Mouse (Mus musculus) neural tube, embryonic 15.5 days (tissue): ENCODE results near the gene Ugt1a7c. TPM values are rescaled to one million over a fixed set of nuclear protein-coding genes. Genes with fewer than 3 reads are reported as not detected.
A peak's percentile ranks its signal among the peaks of the same experiment; 100 is the strongest.

ENCODE experiments used
- ATAC-seq: fragments of 200-750 bp; cut with Nextera tagmentation; 2 replicates; pipeline ENCODE4 v1.8.0; 2017; ENCODE audit warnings: mild to moderate bottlenecking, moderate TSS enrichment, moderate library complexity; ENCODE audit not compliant: low FRiP score
- H3K27ac ChIP-seq: fragments of 300-500 bp; sonication (generic); replicated peaks from 2 replicates; pipeline ENCODE4 v1.5.1; 2015; ENCODE audit warnings: mild to moderate bottlenecking, inconsistent platforms
- H3K27me3 ChIP-seq: fragments of 300-500 bp; sonication (generic); replicated peaks from 2 replicates; pipeline ENCODE4 v1.6.1; 2015; ENCODE audit warnings: inconsistent platforms
- H3K36me3 ChIP-seq: fragments of 300-500 bp; sonication (generic); 2 replicates; pipeline ENCODE4 v1.6.1; 2015; ENCODE audit warnings: inconsistent platforms
- H3K4me1 ChIP-seq: fragments of 300-500 bp; sonication (generic); 2 replicates; pipeline ENCODE4 v1.6.1; 2015; ENCODE audit warnings: inconsistent platforms
- H3K4me2 ChIP-seq: fragments of 300-500 bp; sonication (generic); 2 replicates; pipeline ENCODE4 v1.6.1; 2015; ENCODE audit warnings: inconsistent platforms, mild to moderate bottlenecking, moderate library complexity
- H3K4me3 ChIP-seq: fragments of 300-500 bp; sonication (generic); replicated peaks from 2 replicates; pipeline ENCODE4 v1.5.1; 2015; ENCODE audit warnings: mild to moderate bottlenecking, inconsistent platforms
- H3K9ac ChIP-seq: fragments of 300-500 bp; sonication (generic); replicated peaks from 2 replicates; pipeline ENCODE4 v1.6.1; 2015; ENCODE audit warnings: mild to moderate bottlenecking, inconsistent platforms
- H3K9me3 ChIP-seq: fragments of 300-500 bp; sonication (generic); replicated peaks from 2 replicates; pipeline ENCODE4 v1.6.1; 2016; ENCODE audit warnings: inconsistent platforms
- WGBS: fragments of 180-500 bp; shearing (Covaris S2); methylation state at CpG from one replicate; pipeline ENCODE4 v1.1.7; 2015; ENCODE audit warnings: mixed read lengths; 5-methylcytosine and 5-hydroxymethylcytosine counted together
- polyA plus RNA-seq: library from polyadenylated mRNA; unstranded; fragments of >200 nt; fragmentation: Nextera tagmentation; extraction: Ambion mirVana; gene quantifications from 2 replicates; pipeline ENCODE4 v1.2.1, GENCODE M21; 2015

The Ugt1a7c gene
- polyA plus RNA-seq, 1 experiment from 2014 or later = 1.5 TPM

DNA sequence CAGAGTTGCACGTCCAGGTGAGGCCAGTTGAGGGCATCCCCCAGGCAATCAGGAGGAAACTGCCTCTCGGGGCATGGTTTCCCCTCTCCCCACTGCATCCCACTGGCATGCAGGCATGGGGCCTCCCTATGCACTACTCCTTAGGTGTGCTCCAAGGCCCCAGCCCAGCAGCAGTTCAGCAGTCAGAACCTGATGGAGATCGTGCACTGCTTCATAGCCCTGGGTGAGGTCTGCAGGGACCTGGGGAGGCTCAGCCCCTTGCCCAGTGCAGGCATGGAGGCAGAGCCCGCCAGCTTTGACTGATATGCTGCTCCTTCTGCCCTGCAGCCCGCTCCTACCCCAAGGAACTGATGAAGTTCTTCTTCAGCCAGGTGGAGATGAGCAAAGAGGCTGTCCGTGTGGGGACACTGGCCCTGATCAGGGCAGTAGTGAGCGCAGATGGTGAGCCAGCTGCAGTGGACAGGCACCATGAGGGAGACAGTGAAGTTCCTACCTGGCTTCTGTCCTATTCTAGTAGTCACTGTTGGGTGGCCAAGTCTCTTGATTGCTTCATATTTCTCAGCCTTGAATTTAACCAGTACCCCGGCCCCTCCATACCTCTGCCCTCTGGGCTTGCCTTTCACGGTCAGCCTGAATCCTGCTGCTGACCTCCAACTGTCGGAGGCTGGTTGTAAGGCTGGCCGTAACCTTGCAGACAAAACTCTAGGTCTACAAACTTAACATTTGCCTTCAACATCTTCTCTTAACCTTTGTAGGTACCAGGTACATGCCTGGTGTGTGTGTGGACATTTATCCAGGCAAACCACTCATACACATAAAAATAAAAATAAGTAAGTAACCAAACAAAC, 140.4 kb downstream of the Ugt1a7c start:
- WGBS = 68% methylated on average over 11 of the region's 11 CpGs
- Histone ChIP-seq H3K9me3 (peaks cover 94% of the 10 kb centered on the region), H3K4me2 (no peak overlapping the region), H3K4me3 (no peak overlapping the region), H3K36me3 (no peaks in the 10 kb centered on the region), H3K9ac (no peak overlapping the region), H3K27ac (no peak overlapping the region), H3K27me3 (no peaks in the 10 kb centered on the region), H3K4me1 (no peaks in the 10 kb centered on the region)
- ATAC-seq = no peak

DNA sequence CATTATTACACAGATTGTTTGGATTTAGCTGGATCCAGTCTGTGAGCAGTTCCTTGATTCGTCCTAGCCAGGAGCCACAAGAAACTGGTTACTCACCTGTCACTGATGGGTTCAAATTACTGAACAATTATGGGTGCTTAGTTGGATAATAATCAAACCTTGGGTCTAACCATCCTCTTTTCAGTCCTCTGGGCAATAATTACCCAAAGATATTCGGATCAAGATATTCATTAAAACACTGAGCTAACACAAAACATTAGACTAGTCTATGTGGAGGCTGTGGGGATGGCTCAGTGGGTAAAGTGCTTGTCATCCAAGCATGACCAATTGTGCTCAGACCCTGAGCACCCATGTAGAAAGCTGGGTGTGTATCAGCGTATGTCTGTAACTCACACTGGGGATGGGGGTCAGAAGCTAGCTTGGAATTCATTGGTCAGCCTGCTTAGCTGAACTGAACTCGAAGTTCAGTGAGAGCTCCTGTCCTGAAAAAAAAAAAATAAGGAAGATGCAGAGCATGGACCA, 141.1 kb downstream of the Ugt1a7c start:
- Histone ChIP-seq H3K27me3 (no peaks in the 10 kb centered on the region), H3K4me3 (no peak overlapping the region), H3K4me1 (no peaks in the 10 kb centered on the region), H3K9ac (no peak overlapping the region), H3K27ac (no peak overlapping the region), H3K4me2 (no peak overlapping the region), H3K36me3 (no peaks in the 10 kb centered on the region), H3K9me3 (peaks cover 95% of the 10 kb centered on the region)
- 68% methylated on average over 4 of the region's 4 CpGs for WGBS
- ATAC-seq = no peak

DNA sequence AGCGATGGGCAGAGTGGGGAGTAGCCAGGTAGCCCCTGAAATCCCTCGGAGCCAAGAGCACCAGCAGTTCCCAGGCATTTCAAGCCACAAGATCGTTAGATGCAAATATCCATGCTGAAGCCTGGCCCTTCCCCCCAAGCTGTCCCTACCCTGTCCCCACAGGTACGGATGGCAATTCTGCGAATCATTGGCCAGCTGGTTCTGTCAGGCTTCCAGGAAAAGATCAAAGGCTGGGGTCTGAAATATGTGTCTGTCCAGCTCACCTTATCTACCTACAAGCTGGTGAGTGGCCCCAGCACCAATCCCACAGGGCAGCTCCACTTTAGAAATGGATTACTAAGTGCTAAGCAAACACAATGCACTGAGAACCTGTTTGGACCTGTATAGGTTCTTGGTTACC, 142.4 kb downstream of the Ugt1a7c start:
- no peaks in the 10 kb centered on the region for H3K4me1 ChIP-seq
- no peaks in the 10 kb centered on the region for H3K36me3 ChIP-seq
- H3K4me2 ChIP-seq = no peak overlapping the region
- no peak for ATAC-seq
- no peak overlapping the region for H3K27ac ChIP-seq
- H3K9ac ChIP-seq = no peak overlapping the region
- no peaks in the 10 kb centered on the region for H3K27me3 ChIP-seq
- peaks cover 91% of the 10 kb centered on the region for H3K9me3 ChIP-seq
- no peak overlapping the region for H3K4me3 ChIP-seq
- 82% methylated on average over 5 of the region's 5 CpGs for WGBS

DNA sequence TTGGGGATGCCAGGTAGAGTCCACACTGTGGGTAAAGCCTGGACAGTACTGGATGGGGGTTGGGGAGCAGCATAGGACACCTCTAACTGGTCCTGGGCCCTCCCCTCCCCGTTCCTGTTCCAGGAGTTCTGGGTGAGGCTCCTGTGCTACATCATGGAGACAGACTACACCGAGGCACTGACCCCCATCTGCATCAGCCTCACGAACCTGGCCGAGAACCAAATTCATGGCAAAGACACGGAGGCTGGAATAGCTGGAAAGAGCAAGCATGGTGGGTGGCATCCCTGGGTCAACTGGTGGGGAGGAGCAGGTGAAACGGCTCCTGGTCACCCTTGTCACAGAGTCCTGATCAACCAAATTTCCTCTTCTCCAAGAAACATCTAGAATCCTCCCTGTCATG, 143.9 kb downstream of the Ugt1a7c start:
- no peaks in the 10 kb centered on the region for H3K27me3 ChIP-seq
- H3K4me3 ChIP-seq = no peak overlapping the region
- WGBS = 81% methylated on average over 6 of the region's 6 CpGs
- H3K27ac ChIP-seq = no peak overlapping the region
- 0 out of 2 replicates have a peak, but pooled peaks have one; percentile 9 for ATAC-seq
- peaks cover 91% of the 10 kb centered on the region for H3K9me3 ChIP-seq
- H3K9ac ChIP-seq = no peak overlapping the region
- no peaks in the 10 kb centered on the region for H3K4me1 ChIP-seq
- no peaks in the 10 kb centered on the region for H3K36me3 ChIP-seq
- no peak overlapping the region for H3K4me2 ChIP-seq

DNA sequence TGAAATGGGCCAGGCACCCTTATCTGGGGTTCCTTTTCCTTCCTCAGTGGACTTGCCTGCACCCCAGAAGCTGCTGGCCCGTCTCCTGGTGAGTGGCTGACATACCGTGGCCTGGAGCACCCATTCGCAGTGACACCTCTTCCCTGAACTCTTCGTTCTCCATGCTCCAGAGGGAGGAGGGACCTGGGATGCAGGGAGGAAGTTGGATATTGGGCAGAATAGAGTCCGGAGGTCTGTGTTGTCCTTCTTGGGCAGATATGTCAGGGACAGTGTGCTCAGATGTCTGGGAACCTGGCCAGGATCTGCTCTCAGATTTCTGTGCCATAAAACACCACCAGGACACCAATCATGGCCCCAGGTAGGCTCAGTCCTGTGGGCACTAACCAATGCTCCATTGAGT, 145.2 kb downstream of the Ugt1a7c start:
- no peaks in the 10 kb centered on the region for H3K27me3 ChIP-seq

DNA sequence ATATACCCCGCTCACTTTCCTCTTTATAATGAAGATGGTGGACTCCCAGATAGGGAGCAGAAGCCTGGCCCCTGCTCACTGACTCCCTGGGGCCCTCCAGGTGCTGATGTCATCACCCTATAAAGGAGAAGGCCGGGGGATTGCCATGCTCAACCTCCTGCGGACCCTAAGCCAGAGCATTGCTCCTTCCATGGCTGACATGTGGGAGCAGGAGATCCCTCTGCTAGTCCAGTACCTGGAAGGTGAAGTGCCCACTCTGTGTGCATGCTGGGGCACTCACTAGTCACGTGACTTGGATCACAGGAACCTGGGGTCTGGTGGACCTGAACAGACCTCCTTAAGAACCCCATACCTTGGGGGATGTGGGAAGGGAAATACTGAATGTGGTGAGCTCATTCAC, 145.7 kb downstream of the Ugt1a7c start:
- 73% methylated on average over 4 of the region's 4 CpGs for WGBS
- Histone ChIP-seq H3K4me1 (no peaks in the 10 kb centered on the region), H3K36me3 (no peaks in the 10 kb centered on the region), H3K27ac (no peak overlapping the region), H3K27me3 (no peaks in the 10 kb centered on the region), H3K4me3 (no peak overlapping the region), H3K4me2 (no peak overlapping the region), H3K9me3 (peaks cover 90% of the 10 kb centered on the region), H3K9ac (no peak overlapping the region)
- peak; percentile 1; the same call in 1 of the 2 replicates for ATAC-seq

More for the DNA sequence above, 145.2 kb downstream of the Ugt1a7c start:
- ATAC-seq = no peak
- no peaks in the 10 kb centered on the region for H3K36me3 ChIP-seq
- no peak overlapping the region for H3K4me2 ChIP-seq
- 78% methylated on average over 5 of the region's 5 CpGs for WGBS
- no peak overlapping the region for H3K4me3 ChIP-seq
- H3K4me1 ChIP-seq = no peaks in the 10 kb centered on the region
- no peak overlapping the region for H3K27ac ChIP-seq
- peaks cover 90% of the 10 kb centered on the region for H3K9me3 ChIP-seq
- no peak overlapping the region for H3K9ac ChIP-seq

DNA sequence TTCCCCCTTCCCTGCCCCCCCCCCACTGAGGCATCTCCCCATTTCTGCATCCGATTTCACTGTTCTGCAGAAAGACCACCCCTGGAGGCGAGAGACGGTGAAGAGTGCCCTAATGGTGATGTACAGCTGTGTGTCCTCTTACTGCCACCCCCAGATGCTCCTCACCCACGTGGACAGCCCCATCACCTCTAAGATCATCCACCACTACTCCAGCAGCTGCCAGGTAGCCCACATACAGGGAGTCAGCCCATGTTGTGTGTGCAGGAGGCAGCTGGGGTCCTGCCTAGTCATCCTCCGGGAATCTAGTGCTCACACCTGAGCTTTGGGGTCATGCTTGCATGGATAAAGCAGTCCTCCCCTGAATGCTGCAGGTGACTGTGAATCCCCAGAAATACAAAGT, 149.0 kb downstream of the Ugt1a7c start:
- no peak overlapping the region for H3K4me3 ChIP-seq
- WGBS = 72% methylated on average over 5 of the region's 5 CpGs
- peaks cover 92% of the 10 kb centered on the region for H3K9me3 ChIP-seq
- H3K27ac ChIP-seq = no peak overlapping the region
- H3K27me3 ChIP-seq = no peaks in the 10 kb centered on the region
- no peak for ATAC-seq
- H3K36me3 ChIP-seq = no peaks in the 10 kb centered on the region
- H3K4me2 ChIP-seq = no peak overlapping the region
- H3K4me1 ChIP-seq = no peaks in the 10 kb centered on the region
- no peak overlapping the region for H3K9ac ChIP-seq

DNA sequence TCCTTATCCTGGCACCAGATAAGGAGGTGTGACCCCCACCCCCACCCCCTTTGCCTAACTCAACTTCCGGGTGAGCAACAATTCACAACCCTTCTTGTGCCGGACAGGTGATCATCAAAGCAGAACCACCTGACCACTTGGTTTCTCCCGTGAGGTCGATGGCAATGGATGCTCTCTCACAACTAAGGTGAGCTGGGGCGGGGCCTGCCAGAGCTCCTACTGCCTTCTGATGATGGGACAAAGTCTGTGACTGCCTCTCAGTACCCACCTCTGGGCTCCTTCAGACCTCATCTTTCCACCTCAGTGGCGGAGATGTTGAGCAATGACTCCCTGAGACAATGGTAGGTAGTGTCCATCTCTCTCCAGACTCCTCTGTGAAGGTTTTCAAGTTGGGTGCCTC, 151.0 kb downstream of the Ugt1a7c start:
- ATAC-seq = no peak

DNA sequence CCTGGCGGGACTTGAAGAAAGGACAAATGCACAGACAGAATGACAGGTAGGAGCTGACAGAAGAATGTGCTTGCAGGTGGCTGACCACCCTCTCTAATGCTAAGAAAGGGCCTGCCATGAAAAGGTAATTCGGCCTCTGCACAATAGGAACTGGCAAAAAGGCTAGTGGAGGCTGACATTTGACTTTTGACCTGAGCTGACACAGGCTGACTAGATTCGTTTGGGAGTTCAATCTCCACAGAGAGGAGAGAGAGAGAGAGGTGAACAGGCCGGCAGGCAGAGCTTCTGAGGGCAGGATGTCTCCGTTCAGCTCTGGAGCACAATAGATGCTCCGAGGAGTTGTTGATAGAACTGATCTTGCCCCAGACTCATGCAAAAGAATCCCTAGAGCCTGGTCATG, 151.5 kb downstream of the Ugt1a7c start:
- Histone ChIP-seq H3K27me3 (no peaks in the 10 kb centered on the region), H3K9ac (no peak overlapping the region), H3K4me1 (no peaks in the 10 kb centered on the region), H3K36me3 (no peaks in the 10 kb centered on the region), H3K9me3 (peaks cover 93% of the 10 kb centered on the region), H3K27ac (no peak overlapping the region), H3K4me3 (no peak overlapping the region), H3K4me2 (no peak overlapping the region)
- 50% methylated on average over 6 of the region's 6 CpGs for WGBS
- no peak for ATAC-seq

More for the DNA sequence above, 151.0 kb downstream of the Ugt1a7c start:
- Histone ChIP-seq H3K9me3 (peaks cover 92% of the 10 kb centered on the region), H3K9ac (no peak overlapping the region), H3K4me3 (no peak overlapping the region), H3K4me1 (no peaks in the 10 kb centered on the region), H3K36me3 (no peaks in the 10 kb centered on the region), H3K27ac (no peak overlapping the region), H3K4me2 (no peak overlapping the region), H3K27me3 (no peaks in the 10 kb centered on the region)
- WGBS = 77% methylated on average over 6 of the region's 6 CpGs

DNA sequence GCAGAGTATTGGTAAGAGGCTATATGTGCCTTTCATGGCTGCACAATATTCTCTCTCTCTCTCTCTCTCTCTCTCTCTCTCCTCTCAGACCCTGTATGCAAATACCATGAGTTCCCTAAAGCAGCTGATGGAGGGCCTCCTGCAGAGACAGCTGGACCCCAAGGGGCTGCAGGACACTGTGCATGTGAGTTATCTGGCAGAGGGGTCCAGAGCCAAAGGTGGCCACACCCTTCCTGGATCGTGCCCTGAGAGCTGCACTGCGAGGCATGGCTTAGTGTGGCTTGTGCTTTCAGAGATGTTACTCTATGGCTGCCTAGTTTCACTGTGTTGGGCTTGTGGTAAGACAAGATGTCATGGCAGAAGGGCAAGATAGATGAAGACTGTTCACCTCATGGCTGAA, 152.8 kb downstream of the Ugt1a7c start:
- H3K27me3 ChIP-seq = no peaks in the 10 kb centered on the region
- H3K4me1 ChIP-seq = no peaks in the 10 kb centered on the region
- H3K4me2 ChIP-seq = no peak overlapping the region
- H3K36me3 ChIP-seq = no peaks in the 10 kb centered on the region
- WGBS = 59% methylated on average over 2 of the region's 2 CpGs
- H3K9me3 ChIP-seq = peaks cover 90% of the 10 kb centered on the region
- no peak overlapping the region for H3K27ac ChIP-seq
- H3K9ac ChIP-seq = no peak overlapping the region
- no peak; the same call in 1 of the 2 replicates for ATAC-seq
- H3K4me3 ChIP-seq = no peak overlapping the region

DNA sequence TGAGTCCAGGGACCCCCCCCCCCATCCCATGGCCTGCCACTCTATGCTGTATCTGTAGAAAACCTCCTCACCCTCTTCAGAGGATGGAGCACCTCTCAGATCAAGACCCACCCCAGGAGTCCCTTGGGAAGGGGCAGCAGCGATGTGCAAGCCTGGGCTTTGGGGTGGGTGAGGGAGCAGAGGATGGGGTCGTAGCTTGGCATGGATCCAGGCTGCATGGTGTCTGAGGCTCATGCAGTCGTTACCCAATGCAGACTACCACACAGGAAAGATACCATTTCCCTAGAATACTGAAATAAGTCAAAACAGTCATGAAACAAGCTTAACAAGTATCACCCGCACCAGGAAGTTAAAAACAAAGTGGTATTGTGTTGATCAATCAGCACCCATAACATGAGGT, 153.8 kb downstream of the Ugt1a7c start:
- H3K27me3 ChIP-seq = no peaks in the 10 kb centered on the region
- WGBS = 72% methylated on average over 4 of the region's 4 CpGs
- ATAC-seq = no peak
- H3K4me3 ChIP-seq = no peak overlapping the region
- H3K4me1 ChIP-seq = no peaks in the 10 kb centered on the region
- H3K9me3 ChIP-seq = peaks cover 86% of the 10 kb centered on the region
- H3K4me2 ChIP-seq = no peak overlapping the region
- H3K27ac ChIP-seq = no peak overlapping the region
- no peak overlapping the region for H3K9ac ChIP-seq
- H3K36me3 ChIP-seq = no peaks in the 10 kb centered on the region

DNA sequence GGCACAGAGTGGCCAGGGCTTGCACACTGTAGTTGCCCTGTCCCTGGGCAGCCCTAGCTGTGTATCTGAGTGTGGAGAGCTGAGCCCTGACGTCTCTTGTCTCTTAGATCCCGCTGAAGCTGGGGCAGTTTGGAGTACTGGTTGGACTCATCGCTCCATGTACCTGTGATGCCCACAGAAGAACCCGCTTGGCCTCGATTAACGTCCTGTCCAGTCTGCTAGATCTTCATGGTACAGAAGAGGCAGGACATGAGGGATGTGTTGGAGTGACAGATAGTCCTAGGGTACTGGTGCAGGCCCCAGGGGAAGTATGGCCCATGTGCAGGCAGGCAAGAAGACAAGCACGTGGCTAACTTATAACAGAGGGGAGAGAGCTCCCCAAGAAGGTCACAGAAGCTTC, 154.7 kb downstream of the Ugt1a7c start:
- Histone ChIP-seq H3K4me1 (no peaks in the 10 kb centered on the region), H3K36me3 (no peaks in the 10 kb centered on the region), H3K9ac (no peak overlapping the region), H3K4me2 (no peak overlapping the region), H3K27me3 (no peaks in the 10 kb centered on the region), H3K4me3 (no peak overlapping the region), H3K27ac (no peak overlapping the region), H3K9me3 (peaks cover 84% of the 10 kb centered on the region)
- no peak for ATAC-seq
- 81% methylated on average over 7 of the region's 7 CpGs for WGBS
